Mouse (Mus musculus): ENCODE results near the gene Gla. TPM values are rescaled to one million over a fixed set of nuclear protein-coding genes. Genes with fewer than 3 reads are reported as not detected.

The Gla gene
- 3.7 and 4.8 TPM in 2 replicates for polyA plus RNA-seq (2016; fragmentation: Nextera tagmentation; extraction: Ambion mirVana)

DNA sequence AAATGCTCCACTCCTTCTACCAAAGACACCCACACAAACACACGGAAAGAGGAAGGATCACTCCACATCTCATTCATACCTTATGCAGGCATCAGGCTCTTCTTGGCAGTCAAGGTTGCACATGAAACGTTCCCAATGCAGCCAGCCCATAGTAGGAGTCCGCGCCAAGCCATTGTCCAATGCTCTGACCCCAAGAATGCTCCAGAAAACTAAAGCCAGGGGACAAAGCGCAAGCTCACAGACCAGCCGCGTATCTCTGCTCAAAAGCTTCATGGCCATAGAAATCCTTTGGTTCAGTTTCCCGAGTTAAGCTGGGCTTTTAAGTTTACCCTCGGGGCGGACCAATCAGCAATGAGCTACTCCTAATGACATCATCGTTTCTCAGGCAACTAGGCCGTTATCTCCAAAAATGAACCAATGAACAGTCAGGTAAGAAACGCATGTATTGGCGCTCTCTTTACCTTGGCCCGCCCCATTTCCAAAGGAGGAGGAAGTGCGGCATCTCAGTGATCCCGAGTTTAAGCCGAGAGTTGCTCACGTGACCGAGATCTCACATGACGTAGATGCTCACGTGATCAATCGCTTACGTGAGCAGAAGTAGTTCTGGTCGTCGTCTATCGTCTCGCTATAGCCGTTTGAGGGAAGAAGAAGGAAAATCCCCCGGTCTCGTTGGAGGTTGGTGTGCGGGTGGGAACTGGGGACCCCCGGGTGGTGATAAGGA lies at the start of gene Gla, which contains the start of gene Hnrnph2:
Gene Gla (minus strand): TSS at position 467 of the 721 bp plus-strand sequence.
Gene Hnrnph2 (plus strand): TSS at position 521 of the 721 bp plus-strand sequence.
- Histone ChIP-seq H3K36me3 (no peaks in the 10 kb centered on the region), H3K4me3 (peak within 1 kb of the TSS; percentile 49), H3K9me3 (replicated peaks) (no peaks in the 10 kb centered on the region), H3K4me2 (replicated peaks) (peak within 1 kb of the TSS; percentile 55), H3K9ac (peak within 1 kb of the TSS; percentile 59), H3K4me1 (peaks cover 3% of the 10 kb centered on the region; the same call in 1 of the 2 replicates), H3K27me3 (no peaks in the 10 kb centered on the region), H3K27ac (peak within 1 kb of the TSS; percentile 90)
- WGBS = 21% methylated on average over 33 of the region's 33 CpGs
- peak; percentile 98 for ATAC-seq (ENCODE audit: low FRiP score)

DNA sequence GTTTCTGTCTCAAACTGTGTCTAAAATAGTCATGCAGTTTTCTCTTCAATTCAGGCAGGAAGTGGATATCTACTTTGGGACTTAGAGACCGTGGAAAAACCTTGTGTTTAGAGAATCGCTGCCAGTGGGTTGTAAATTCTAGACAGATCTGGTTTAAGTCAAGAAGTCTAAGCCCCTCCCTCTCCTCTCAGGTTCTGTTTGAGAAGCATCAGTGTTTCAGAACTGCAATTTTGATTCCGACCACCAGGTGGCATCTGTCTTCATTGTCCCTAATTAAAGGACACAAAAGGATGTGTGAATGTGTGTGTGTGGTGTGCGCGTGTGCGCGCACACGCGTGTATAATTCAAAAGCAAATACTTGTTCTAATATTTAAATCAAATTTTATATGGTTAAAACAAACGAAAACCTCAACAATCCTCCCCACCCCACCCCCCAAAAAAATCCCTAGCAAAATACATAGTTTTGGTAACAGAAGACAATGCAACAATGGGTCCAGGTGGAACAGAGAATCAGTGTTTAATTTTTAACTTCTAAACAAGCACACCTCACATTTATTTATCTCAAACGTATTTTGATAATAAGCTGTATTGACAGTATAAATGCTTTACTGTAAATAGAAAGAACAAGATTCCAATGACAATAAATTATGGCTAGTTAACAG lies 47.2 kb upstream of the Gla start:
- Histone ChIP-seq H3K27me3 (no peaks in the 10 kb centered on the region), H3K9ac (no peak overlapping the region), H3K9me3 (replicated peaks) (no peaks in the 10 kb centered on the region), H3K4me2 (replicated peaks) (peak overlapping the region; percentile 25), H3K4me3 (no peak overlapping the region), H3K4me1 (no peaks in the 10 kb centered on the region), H3K36me3 (no peaks in the 10 kb centered on the region), H3K27ac (no peak overlapping the region)
- 28% methylated on average over 11 of the region's 11 CpGs for WGBS
- ATAC-seq (ENCODE audit: low FRiP score) = peak; percentile 52; the same call in 1 of the 2 replicates

DNA sequence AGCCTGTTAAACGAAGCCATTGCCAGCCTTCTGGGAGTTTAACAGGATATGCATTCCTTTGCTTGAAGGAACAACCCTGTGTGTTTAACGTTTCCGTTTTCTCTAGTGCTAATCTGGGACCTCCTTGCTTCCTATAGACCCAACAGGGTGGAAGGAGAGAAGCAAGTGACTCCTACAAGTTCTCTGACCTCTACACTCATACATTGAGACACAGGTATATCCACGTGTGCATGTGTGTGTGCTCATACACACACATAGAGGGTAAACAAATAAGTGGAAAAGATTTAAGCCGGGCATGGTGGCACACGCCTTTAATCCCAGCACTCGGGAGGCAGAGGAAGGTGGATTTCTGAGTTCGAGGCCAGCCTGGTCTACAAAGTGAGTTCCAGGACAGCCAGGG lies 46.5 kb upstream of the Gla start:
- Histone ChIP-seq H3K27ac (no peak overlapping the region), H3K4me3 (no peak overlapping the region), H3K27me3 (no peaks in the 10 kb centered on the region), H3K4me1 (no peaks in the 10 kb centered on the region), H3K4me2 (replicated peaks) (no peak overlapping the region), H3K9me3 (replicated peaks) (no peaks in the 10 kb centered on the region), H3K9ac (no peak overlapping the region), H3K36me3 (no peaks in the 10 kb centered on the region)
- 76% methylated on average over 8 of the region's 8 CpGs for WGBS
- ATAC-seq (ENCODE audit: low FRiP score) = no peak

DNA sequence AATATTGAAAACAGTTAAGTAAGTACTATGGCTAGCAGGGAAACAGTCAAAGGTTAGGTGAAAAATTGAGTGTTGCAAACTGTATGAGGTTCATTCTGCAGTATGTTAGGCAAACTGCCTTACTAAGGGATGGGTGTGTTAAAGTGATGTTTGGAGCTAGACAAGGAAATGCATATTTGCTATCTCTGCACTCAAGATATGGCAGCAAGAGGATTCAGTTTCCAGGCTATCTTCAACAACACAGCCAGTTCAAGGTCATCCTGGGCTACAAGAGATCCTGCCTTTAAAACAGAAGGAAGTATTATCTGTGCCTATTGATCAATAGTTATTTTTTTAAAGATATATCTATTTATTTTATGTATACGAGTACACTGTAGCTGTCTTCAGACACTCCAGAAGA lies 45.4 kb upstream of the Gla start:
- ATAC-seq (ENCODE audit: low FRiP score) = no peak
- Histone ChIP-seq H3K27me3 (no peaks in the 10 kb centered on the region), H3K4me3 (no peak overlapping the region), H3K36me3 (no peaks in the 10 kb centered on the region), H3K9me3 (replicated peaks) (no peaks in the 10 kb centered on the region), H3K9ac (no peak overlapping the region), H3K4me1 (no peaks in the 10 kb centered on the region), H3K27ac (no peak overlapping the region), H3K4me2 (replicated peaks) (no peak overlapping the region)
- 92% methylated on average over 1 of the region's 1 CpGs for WGBS

DNA sequence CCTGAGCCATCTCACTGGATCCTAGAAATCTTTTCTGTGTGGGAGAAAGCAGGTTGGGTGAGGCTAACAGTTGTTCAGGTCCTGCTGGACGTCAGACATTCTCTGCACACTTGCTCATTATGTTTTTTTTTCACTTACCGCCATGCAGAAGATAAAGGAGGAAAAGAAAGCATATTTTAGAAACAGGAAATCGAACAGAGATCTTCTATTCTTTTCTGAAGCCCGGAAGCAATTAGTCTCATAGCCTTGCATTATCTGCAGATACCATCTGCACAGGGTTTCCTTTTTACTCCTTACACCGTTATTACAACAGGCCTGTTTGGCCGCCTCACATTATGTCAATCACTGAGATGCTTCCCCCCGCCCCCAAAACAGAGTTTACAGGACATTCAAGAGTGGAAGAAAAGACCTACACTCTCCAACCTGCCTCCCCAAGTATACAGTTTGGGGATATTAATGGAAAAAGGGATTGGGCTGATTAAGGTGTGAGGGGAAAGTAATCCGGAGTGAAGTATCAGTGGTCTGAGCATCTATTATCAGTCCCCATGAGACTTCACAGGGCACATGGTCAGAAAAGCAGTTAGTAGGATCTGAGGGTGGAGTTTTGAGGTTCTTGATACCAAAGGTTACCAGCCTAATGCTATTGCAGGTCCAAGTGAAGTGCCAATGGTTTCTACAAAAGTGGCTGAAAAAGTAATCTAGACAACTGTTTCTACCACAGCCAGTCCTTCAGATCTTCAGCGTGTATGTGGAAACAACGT lies 40.3 kb upstream of the Gla start:
- Histone ChIP-seq H3K9ac (no peak overlapping the region), H3K9me3 (replicated peaks) (no peaks in the 10 kb centered on the region), H3K4me3 (no peak overlapping the region), H3K36me3 (no peaks in the 10 kb centered on the region), H3K4me2 (replicated peaks) (no peak overlapping the region), H3K27me3 (no peaks in the 10 kb centered on the region), H3K4me1 (no peaks in the 10 kb centered on the region), H3K27ac (no peak overlapping the region)
- WGBS = 74% methylated on average over 10 of the region's 10 CpGs
- no peak for ATAC-seq (ENCODE audit: low FRiP score)

DNA sequence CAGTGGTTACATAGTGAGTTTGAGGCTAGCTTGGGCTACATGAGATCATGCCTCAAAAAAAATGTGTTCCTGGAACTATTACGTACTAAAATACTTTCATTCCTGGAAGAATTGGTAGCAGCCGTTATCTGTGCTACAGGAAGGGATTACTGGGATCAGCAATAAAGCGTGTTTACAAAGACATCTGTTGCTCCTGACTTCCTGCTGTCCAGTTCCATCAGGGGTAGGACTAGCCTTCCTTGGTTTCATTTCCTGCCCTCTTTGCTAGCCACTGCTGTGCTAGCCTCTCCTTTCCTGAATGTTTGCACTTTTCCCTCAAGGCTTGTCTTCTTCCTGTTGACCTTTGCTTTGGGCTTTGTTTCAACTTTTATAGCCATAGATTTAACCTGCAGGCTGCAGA lies 34.9 kb upstream of the Gla start:
- no peak overlapping the region for H3K4me3 ChIP-seq
- H3K4me2 ChIP-seq (replicated peaks) = no peak overlapping the region
- no peak for ATAC-seq (ENCODE audit: low FRiP score)
- no peak overlapping the region for H3K9ac ChIP-seq
- no peaks in the 10 kb centered on the region for H3K4me1 ChIP-seq
- no peaks in the 10 kb centered on the region for H3K9me3 ChIP-seq (replicated peaks)
- no peaks in the 10 kb centered on the region for H3K27me3 ChIP-seq
- H3K36me3 ChIP-seq = no peaks in the 10 kb centered on the region
- WGBS = 84% methylated on average over 3 of the region's 3 CpGs
- H3K27ac ChIP-seq = no peak overlapping the region

DNA sequence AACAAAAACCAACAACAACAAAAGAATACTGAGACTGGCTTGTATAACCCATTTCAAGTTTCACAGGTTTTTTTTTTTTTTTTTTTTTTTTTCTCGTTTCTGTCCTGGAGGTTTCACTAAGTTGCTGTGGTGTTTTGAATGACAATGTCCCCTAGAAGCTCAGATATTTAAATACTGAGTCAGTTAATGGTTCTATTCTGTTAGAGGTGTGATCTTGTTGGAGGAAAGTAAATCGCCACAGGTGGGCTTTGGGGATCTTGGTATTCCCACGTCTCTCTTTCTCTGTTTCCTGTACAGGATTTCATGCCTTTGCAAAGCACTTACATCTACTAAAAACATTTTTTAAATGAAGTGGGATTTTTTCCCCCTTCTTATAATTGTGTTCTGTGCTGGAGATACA lies 34.2 kb upstream of the Gla start:
- Histone ChIP-seq H3K4me1 (no peaks in the 10 kb centered on the region), H3K4me2 (replicated peaks) (no peak overlapping the region), H3K9ac (no peak overlapping the region), H3K27me3 (no peaks in the 10 kb centered on the region), H3K36me3 (no peaks in the 10 kb centered on the region), H3K9me3 (replicated peaks) (no peaks in the 10 kb centered on the region), H3K4me3 (no peak overlapping the region), H3K27ac (no peak overlapping the region)
- ATAC-seq (ENCODE audit: low FRiP score) = no peak
- WGBS = 51% methylated on average over 3 of the region's 3 CpGs

DNA sequence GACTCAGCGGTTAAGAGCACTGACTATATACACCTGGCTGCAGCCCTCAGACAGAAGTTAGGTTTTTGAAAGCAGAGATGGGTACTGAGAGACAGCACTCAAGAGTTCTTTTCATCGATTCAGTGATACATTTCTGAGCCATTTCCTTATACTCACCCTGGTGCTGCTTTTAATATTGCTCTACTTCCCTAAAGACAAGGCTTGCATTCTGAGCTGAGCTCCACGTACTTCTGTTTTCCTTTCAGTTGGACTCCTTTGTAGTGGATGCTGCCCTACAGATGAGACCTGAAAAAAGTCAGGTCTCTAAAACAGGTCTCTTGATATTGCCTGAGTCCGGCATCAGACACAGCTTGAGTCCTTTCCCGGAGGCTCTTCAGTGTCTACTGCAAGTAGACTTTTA lies 31.8 kb upstream of the Gla start:
- no peak for ATAC-seq (ENCODE audit: low FRiP score)
- WGBS = 91% methylated on average over 5 of the region's 5 CpGs
- Histone ChIP-seq H3K4me1 (no peaks in the 10 kb centered on the region), H3K9me3 (replicated peaks) (no peaks in the 10 kb centered on the region), H3K4me3 (no peak overlapping the region), H3K27ac (no peak overlapping the region), H3K4me2 (replicated peaks) (no peak overlapping the region), H3K9ac (no peak overlapping the region), H3K36me3 (no peaks in the 10 kb centered on the region), H3K27me3 (no peaks in the 10 kb centered on the region)

DNA sequence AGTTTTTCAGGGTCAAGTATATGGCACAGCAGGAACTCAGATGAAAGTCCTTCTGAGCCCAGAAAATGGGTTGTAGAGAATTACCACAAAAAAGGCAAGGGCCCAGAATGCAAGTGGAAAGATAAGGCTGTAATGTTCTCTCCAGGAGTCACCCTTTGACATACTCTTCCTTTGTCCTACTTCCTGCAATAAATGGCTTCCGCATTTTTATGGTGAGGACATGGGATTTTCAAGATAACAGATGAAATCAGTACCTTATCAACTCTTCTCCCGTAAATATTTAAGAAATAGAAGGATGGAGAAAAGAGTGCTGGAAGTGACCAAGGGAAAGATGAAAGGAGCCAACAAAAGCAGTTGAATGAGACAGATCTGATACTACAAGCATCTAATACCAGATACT lies 27.3 kb upstream of the Gla start:
- H3K27me3 ChIP-seq = no peaks in the 10 kb centered on the region; the same call in 1 of the 2 replicates
- no peak overlapping the region for H3K9ac ChIP-seq
- H3K36me3 ChIP-seq = no peaks in the 10 kb centered on the region
- no peaks in the 10 kb centered on the region for H3K4me1 ChIP-seq
- no peak overlapping the region for H3K4me3 ChIP-seq
- H3K4me2 ChIP-seq (replicated peaks) = no peak overlapping the region
- no peak overlapping the region for H3K27ac ChIP-seq
- no peak for ATAC-seq (ENCODE audit: low FRiP score)
- WGBS = 91% methylated on average over 2 of the region's 2 CpGs
- no peaks in the 10 kb centered on the region for H3K9me3 ChIP-seq (replicated peaks)

DNA sequence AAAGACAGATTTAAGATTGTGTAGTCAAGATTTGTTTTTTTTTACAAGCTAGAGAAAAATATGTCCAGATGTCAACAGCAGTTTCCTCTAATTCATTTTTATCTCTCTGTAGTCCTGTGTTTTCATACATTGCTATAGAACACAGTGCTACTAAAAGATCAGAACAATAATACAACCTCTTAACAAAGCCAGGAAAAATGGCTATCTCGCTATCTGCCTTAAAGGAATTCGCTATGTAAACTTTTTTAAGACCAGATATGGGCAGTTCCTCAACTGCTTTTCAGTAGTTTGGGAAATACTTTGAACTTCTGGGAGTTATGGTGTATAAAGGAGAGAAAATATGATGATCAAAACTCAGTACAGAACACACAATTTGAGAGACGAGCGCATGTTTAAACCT lies 22.4 kb upstream of the Gla start:
- 92% methylated on average over 4 of the region's 4 CpGs for WGBS
- H3K27ac ChIP-seq = no peak overlapping the region
- no peak overlapping the region for H3K9ac ChIP-seq
- no peak overlapping the region for H3K4me2 ChIP-seq (replicated peaks)
- ATAC-seq (ENCODE audit: low FRiP score) = no peak
- no peaks in the 10 kb centered on the region for H3K9me3 ChIP-seq (replicated peaks)
- peaks cover 5% of the 10 kb centered on the region; the same call in 1 of the 2 replicates for H3K27me3 ChIP-seq
- no peak overlapping the region for H3K4me3 ChIP-seq
- no peaks in the 10 kb centered on the region for H3K36me3 ChIP-seq
- H3K4me1 ChIP-seq = no peaks in the 10 kb centered on the region

DNA sequence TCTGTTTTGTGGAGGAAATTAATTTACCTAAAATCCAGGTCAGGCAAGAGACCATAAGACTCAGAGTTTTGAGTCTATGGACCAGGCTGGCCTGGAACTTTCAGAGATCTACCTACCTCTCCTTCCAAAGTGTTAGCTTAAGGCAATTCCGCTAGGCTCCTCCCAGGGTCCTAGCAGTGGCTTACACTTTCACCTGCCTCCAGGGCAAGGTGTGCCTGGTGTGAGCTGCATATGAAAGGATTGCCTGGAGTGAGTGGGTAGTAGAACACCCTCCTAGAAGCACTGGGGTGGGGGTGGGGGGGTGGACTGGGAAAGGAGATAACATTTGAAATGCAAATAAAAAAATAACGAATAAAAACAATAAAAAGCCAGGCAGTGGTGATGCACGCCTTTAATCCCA lies 20.8 kb upstream of the Gla start:
- Histone ChIP-seq H3K36me3 (no peaks in the 10 kb centered on the region), H3K9ac (no peak overlapping the region), H3K4me1 (no peaks in the 10 kb centered on the region), H3K27ac (no peak overlapping the region), H3K4me3 (no peak overlapping the region), H3K4me2 (replicated peaks) (no peak overlapping the region), H3K9me3 (replicated peaks) (no peaks in the 10 kb centered on the region), H3K27me3 (peaks cover 12% of the 10 kb centered on the region)
- WGBS = 80% methylated on average over 3 of the region's 3 CpGs
- no peak for ATAC-seq (ENCODE audit: low FRiP score)

DNA sequence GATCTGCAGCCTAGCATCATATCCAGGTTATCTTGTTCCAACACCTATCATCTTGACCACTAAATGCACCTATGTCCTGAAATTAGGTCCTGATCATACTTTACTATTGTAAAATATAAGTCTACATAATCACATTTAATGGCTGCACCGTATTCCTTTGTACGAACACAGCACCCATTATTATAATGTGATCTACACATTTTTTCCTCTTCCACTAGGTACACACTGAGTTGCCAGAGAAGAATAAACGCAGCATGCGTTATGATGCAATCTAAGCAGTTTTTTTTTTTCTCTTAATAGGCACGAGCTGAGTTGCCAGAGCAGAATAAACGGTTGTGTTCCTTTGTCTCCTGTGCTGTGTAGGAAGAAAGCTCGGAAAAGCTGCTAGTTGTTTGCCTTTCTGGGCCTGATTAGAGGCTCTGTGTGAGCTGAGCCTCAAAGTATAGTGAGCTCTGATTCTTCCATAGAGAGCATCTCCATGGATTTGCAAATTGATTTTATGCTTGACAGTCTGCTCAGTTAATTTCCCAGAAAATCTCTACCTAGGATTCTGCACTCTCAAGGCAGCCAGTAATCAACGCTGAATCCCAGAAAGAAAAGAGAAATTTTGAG lies 19.4 kb upstream of the Gla start:
- Histone ChIP-seq H3K36me3 (no peaks in the 10 kb centered on the region), H3K9ac (no peak overlapping the region), H3K4me3 (no peak overlapping the region), H3K27me3 (peaks cover 12% of the 10 kb centered on the region), H3K4me2 (replicated peaks) (no peak overlapping the region), H3K4me1 (no peaks in the 10 kb centered on the region), H3K27ac (peak overlapping the region; percentile 71), H3K9me3 (replicated peaks) (no peaks in the 10 kb centered on the region)
- peak; percentile 72 for ATAC-seq (ENCODE audit: low FRiP score)
- WGBS = 36% methylated on average over 8 of the region's 8 CpGs
